Mouse (Mus musculus) c-Kit-positive CD71-positive TER-119-positive erythroid progenitor cells, embryonic 14.5 days (primary cell): ENCODE measurements around the gene Lmbrd2.

Experiments used
- DNase-seq: peaks from one replicate; pipeline ENCODE4 v3.0.0-alpha.2; 2013; ENCODE audit warnings: low spot score

Gene Lmbrd2

DNA sequence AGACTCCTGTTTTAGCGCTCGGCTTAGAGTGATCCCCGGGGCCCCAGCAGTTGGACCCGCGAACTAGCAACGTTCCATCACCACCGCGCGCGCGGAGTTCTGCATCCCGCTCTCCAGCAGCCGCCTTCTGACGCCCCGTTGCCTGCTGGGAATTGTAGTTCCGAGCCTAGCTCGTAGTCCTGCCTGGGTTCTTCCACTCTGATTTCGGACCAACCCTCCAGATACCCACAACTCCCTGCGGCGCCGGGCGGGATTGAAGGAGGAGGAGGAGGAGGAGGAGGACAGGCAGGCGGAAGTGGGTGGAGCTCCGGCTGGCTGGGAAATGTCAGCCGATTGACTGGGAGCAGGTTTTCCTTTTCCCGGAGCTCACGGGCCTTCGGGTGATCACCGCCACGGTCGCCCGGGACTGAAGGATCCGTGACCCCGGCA, at the start of gene Lmbrd2:
Lmbrd2 (plus strand) TSS at position 299 of the 429 bp plus-strand sequence.
- peak; percentile 97 for DNase-seq

- no peak for DNase-seq
Measured at GRCm38 (mm10) chr15:9090662-9091061, 49.7 kb upstream of the Lmbrd2 start.

GRCm38 (mm10) chr15:9093598-9094365, 46.6 kb upstream of the Lmbrd2 start:
- peak; percentile 13 for DNase-seq

DNA sequence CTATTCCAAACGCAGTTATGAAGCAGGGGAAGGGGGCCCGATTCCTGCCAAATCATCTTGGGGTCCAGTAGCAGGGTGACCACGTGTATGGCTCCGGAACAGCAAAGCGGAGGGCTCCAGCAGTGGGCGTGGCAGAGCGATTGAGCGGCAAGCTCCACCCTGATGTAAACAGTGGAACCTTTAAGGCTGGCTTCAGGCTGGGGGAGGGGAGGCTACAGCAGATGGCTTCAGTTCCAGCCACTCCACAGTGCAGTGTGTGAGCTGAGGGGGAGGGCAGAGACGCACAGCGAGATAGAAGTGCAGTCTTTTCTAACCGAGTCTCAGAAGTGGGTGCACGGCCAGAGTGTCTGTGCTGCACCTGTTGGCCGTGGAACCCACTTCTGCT, 46.0 kb upstream of the Lmbrd2 start:
- DNase-seq = peak; percentile 42

DNA sequence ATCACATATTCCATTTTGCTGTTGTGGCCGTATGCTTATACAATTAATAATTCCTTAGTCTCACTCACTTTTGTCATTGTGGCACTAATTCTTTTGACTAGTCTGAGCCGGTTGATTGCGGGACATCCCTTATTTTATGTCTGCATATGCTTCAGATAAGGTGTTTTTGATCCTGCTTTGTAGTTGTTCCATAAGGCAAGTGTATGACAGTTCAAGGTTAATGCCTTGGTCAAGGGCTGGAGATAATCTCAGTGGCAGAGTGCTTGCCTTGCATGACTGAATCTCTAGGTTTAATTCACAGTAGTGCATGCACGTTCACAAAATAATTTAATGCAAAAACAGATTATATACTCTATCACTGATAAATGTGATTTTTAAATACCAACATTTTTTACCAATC, 43.5 kb upstream of the Lmbrd2 start:
- DNase-seq = no peak

DNA sequence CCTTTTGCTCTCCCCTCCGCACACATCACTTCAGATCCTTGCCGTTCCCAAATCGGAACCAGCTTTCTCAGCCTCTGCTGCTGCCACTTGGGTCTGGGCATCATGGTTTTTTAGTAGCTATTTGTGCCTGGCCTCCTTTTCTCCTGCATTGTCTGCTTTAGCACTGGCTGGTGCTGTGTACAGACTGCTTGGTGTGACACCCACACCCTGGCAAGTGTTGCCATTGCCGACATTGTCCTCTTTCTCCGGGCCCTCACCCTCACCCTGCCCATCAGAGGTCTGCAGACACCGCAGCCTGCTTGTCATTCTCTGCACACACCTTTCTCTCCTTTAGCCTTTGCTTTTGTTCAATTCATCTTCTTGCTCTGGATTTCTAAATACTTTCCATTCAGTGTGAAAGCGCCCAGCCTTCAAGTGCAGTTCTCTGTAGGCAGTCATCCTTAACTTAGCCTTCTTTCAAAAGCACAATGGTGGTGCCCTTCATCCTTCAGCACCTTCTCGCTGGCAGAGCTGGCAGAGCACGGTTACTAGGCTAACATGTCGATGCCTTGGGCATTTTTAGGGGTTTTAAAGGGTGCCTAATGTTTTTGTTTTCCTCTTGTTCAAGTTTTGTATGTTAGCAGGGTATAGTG, 39.8 kb upstream of the Lmbrd2 start:
- no peak for DNase-seq

DNA sequence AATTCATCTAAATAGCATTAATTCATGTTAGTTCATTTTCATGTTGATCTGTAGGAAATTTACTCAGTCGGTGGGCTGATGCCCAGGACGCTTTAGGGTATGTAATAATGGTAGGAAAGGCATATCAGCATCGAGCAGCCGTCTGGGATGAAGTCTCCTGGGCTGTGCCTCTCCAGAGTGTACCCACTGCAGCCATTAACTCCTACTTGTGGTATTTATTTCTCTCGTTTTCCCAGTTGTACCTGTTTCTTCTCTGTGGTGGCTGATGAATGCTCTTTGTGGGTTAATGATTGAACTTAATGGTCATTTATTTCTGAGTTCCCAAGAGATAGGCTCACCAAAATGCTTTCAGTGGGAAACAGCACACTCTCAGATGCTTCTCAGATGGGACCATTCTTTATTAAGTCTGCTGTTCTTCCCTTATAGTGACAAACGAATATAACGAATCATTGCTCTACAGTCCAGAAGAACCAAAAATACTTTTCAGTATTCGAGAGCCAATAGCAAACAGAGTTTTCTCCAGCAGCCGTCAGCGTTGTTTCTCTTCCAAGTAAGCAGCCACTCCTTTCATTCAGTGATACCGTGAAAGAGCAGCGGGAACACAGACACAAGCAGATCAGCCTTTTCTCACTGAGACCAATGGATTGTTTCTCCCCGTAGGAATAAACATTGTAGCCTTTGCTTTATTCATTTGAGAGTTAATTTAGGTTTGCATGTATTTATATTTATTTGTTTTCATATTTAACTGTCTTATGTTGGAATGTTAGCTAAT, 33.9 kb upstream of the Lmbrd2 start:
- no peak for DNase-seq

DNA sequence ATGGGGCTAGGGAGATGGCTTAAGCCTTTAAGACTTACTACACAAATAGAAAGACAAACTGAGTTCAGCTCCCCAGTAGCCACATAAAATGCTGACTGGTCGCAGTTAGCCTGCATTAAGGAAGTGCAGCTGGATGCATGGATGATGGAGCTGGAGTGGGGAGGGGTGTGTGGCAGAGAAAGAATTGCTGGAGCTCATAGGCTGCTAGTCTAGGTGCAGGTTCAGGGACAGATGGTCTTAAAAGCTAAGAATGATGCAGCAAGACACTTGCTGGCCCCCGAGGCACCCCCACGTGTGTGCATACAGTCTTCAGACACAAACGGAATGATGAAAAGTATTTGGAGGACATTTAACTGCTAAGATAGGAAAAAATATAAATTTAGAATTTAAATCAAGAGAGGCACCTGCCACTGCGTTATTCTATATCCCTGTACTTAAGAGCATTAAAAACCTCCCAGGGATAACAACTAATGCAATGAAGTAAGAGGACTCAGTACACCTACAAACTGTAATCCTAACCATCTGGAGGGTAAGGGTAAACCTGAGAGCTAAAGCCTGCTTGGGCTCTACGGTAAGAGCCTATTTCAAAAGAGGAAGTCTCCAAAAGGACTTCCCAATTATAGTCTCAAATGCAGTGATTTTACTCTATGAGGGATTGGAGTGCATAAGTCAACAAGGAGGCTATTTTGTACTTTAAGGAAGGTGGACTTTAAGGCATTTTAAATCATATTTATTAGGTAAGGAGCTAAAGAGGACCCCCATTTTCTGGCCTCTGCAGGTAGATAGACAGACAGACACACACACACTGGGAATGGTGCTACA, 29.6 kb upstream of the Lmbrd2 start:
- DNase-seq = no peak

- no peak for DNase-seq
Measured at GRCm38 (mm10) chr15:9111648-9112047, 28.7 kb upstream of the Lmbrd2 start.

GRCm38 (mm10) chr15:9113556-9113955, 26.8 kb upstream of the Lmbrd2 start:
- DNase-seq = no peak

DNA sequence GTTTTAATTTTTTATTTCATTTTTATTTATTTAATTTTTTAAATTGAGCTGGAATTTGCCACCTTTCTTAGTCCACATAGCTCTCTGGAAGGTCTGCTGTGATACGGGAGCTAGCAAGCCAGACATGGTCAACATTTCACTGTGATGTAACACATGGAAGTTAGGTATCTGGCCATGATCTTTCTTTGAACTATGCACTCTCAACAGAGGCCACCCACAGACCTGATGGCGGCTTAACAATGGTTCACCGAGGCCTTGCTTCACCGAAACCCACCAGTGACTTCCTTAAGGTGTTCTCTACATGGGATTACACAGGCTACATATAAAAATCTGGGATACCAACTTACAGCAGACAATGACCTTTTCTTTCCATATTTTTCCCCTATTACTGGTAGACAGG, 26.2 kb upstream of the Lmbrd2 start:
- DNase-seq = no peak

DNA sequence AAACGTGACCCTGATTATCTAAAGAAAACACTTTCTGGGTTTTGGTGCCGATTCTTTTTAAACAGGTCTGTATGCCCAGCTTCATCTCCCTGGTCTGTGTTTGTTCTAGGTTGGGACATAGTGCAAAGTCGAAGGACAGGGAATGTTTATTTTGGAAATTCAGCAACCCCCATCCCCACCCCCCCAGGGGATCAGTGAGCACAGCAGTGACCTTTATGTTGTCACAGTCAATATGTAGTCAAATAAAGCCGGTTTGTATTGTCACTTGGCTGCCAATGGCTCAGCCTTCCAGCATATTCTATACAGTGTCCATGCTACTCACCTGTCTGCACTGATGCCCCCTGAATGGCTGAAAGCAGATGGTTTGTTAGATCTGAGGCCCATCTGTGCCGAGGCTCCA, 25.8 kb upstream of the Lmbrd2 start:
- no peak for DNase-seq

DNA sequence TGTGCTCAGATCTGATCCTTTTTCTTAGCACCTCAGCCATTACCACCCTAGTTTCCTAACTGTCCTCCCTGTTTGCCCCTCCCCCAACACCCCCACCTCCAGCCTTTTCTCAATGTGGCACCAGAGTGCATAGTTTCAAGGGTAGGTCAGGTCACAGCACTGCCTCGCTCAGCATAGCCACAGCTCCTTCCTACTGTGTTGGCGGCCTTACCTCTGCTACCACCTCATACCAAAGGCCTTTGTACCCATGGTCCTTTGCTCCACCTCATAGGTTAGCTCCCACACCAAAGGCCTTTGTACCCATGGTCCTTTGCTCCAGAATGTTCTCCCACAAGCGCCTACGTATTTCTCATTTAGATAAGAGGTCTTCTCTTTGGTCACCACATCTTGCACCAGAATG, 21.5 kb upstream of the Lmbrd2 start:
- no peak for DNase-seq

DNA sequence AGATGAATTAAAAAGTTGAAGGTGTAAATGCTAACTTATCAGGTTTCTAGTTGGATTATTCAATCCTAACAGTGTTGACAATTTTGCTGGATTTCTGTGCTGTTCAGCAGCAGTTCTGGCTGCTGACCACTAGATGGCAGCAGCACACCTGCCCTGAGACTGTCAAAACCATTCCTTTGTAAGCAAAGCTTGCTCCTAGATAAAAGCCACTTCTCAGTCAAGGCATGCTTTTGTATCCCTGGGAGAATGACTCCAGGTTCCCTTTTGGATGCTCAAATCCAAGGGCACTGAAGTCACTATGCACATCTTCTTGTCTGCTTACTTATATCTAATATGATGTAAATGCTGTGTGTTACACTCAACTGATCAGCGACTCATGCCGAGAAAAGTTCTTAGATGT, 20.3 kb upstream of the Lmbrd2 start:
- peak; percentile 55 for DNase-seq

GRCm38 (mm10) chr15:9122989-9123388, 17.4 kb upstream of the Lmbrd2 start:
- no peak for DNase-seq

- DNase-seq = no peak
Measured at GRCm38 (mm10) chr15:9124856-9125255, 15.5 kb upstream of the Lmbrd2 start.

- DNase-seq = no peak
Measured at GRCm38 (mm10) chr15:9127051-9127791, 13.1 kb upstream of the Lmbrd2 start.

DNA sequence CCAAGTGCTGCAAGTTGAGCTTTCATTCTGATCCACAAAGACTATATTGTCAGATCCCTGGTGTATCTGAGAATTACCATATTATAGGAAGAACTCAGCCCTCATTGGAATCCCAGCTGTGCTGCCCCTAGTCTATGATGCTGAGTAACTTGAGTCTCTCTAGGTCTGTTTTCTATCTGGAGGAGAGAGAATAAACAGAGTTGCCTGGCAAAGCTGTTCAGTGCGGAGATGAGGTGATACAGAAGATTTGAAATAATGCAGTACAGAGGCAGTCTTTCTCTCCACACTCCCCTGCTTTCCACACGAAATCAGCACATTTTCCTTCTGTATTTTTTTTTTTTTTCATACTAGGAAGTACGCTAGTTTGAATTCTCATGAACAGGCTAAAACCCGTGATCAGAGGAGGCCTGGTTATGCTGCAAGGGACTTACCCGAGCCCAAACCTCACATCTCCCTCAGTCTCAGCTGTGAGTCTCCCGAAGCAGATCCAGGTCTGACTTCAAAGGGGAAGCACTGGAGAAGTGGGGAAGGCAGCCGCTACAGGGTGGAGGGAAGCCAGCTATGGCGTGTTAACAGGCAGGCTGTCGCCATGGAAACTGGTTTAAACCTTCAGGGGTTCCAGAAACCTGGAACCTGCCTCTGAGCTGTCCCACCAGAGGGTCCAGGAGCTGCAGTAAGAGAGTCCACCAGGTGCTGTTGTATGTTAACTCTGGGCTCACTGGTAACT, 9.4 kb upstream of the Lmbrd2 start:
- no peak for DNase-seq

DNA sequence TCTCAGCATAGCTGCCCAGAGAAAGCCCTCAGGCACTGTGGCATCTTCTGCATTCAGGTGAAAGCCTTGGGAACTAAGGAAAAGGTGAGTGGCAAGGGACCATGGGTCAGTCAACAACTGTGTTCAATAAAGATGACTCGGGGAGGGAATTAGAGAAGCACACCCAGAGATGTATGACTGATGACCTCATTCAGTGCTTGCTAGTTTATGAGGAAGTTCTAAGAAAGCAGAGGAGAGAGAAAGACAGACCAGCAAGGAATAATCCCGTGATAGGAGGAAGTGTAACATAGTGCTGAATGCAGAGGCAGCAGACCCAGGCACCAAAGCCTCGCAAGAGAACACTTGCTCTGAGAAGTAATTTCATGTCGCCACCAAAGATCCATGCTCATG, 8.9 kb upstream of the Lmbrd2 start:
- DNase-seq = no peak

DNA sequence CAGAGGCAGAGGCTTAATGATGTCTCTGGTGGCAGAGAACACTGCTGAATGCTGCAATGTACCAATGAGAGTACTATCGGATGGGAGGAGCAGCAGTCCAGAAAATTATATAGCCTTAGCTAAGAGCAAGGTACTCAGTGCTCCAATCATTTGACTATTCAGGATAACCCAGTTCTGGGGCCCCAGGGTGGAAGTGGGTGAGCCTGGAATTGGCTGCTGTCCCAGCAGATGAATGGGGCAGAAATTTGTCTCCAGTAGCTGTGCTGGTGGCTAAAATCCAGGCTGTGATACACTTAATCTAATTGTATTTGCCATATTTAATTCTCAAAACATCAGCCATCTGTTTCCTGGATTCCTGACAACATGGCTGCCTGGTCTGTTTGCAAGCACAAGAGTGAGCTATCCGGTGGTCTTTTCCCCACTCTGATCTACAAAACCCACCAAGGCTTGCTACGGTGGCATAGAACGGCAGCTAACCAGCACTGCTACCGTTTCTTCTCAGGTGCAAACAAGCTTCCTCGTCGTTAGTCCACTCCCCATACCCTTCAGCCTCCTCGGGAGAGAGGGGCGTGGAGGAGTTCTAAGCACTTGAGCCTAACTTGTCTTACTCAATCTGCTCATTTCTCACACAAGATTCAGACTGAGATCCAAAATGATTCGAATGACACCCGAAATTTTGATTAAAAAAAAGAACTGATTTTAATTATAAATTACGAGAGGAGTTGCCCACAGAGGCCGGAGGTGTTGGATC, 7.5 kb upstream of the Lmbrd2 start:
- DNase-seq = no peak
